Mouse (Mus musculus): ENCODE measurements around the gene Pax2. TPM values are rescaled to one million over a fixed set of nuclear protein-coding genes. Genes with fewer than 3 reads are reported as not detected.

The Pax2 gene
- total RNA-seq, 2 experiments from 2014 or later, result not detected

DNA sequence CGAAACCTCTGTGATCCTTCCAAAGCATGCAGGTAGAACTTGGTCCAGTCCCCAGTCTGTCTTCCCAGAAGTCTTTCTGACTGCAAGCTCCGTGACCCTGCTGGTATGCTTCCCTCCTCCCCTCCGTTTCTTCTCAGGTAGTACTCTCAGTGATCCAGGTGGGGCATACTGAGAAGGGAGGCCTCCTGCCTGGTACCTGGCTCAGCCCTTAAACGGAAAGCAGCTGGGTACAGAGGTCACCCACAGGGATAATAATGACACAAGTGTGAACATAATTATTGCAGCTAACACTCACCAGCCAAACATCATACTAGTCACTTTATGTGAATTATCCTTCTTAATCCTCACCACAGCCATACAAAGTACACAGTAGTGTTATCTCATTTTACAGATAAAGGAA lies 28.5 kb downstream of the Pax2 start:
- no peak for DNase-seq

GRCm38 (mm10) chr19:44788488-44788887 lies 32.6 kb downstream of the Pax2 start:
- no peak for DNase-seq

GRCm38 (mm10) chr19:44791981-44792380 lies 36.1 kb downstream of the Pax2 start:
- no peak for DNase-seq

DNA sequence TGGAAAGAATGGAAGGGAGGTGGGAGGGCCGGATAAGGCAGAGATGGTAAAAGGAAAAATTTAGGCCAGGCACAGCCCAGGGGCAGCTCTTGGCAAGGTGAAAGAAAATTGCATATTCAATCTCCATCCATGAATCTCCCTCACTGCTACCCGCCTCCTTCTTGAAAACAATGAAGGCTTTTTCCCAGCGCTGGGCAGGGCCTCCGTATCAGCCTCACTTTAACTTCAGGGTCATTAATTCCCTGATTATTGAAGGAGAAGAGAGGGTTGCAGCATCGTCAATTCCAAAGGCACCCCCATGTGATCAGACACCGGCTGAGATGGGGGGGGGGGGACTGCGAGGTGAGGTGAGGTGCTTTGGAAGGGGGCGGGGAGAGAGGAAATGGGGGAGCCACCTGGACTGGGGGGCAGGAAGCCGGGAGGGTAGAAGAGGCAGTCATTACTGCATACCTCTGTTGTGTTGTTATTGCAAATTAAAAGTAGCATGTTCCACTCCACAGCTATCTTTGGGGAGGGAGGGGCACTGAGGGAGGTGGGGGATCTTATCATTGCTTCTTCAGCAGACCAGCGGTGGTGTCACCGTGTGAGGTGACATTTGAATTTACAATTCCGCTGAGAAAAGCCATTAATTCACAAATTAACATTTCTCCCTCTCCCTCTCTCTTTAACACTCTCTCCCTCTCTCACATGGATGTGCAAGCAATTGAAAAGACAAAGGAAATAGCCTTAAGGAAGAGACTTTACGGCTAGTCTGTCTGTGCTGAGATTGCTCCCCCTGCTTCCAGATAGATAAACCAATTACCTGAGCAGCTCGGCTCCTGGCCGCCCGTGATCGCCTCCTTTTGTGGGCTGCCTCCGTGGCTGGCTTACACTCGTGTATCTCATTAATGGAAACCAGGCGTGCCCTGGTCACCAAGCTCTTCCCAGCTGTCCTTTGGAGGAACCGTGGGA lies 41.5 kb downstream of the Pax2 start:
- DNase-seq, result no peak

GRCm38 (mm10) chr19:44798731-44799130 lies 42.9 kb downstream of the Pax2 start:
- DNase-seq, result no peak

GRCm38 (mm10) chr19:44799156-44799555 lies 43.3 kb downstream of the Pax2 start:
- no peak for DNase-seq

- DNase-seq, result no peak
These were observed 44.5 kb downstream of the Pax2 start for GRCm38 (mm10) chr19:44800327-44800726.

DNA sequence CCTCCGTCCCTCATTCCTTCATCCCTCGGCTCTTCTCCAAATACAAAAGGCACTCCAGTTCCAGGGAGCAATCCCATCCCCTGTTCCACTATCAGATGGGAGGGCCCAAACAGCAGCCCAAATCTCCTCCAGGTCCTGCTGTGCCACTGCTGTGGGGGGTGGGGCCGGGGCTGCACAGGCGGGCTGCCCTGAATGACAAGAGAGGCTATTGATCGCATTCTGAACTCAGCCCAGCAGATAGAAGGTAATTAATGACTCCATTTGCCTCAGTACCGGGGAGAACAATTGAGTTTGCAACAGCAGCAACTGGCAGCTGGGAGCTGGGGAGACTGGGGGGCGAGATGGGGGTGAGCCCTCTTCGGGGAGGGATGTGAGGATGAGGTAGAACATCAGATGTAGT lies 52.9 kb downstream of the Pax2 start:
- no peak for DNase-seq

GRCm38 (mm10) chr19:44812666-44813429 lies 57.0 kb downstream of the Pax2 start:
- no peak for DNase-seq

- DNase-seq, result no peak
These were observed 59.3 kb downstream of the Pax2 start for GRCm38 (mm10) chr19:44815111-44815510.

GRCm38 (mm10) chr19:44817403-44818128 lies 61.7 kb downstream of the Pax2 start:
- no peak for DNase-seq

- DNase-seq, result no peak
These were observed 62.8 kb downstream of the Pax2 start for GRCm38 (mm10) chr19:44818676-44819075.

DNA sequence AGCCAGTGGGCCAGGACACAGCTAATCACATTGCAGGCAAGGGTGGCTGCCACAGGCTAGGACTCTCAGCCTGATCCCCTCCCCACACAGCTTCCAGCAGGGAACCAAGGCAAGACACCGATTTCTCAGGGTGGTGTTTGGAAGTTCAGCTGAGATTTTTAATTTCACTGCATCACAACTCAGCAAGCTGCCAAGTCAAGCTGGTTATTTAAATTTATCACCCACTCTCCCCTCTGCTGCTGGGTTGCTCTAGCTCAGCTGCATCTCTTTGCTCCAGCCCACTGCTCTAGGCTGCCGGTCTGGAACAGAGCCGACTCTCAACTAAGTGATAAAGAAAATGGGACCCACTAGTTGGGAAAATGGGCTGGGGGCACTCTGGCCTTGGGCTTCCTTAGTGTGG lies 65.7 kb downstream of the Pax2 start:
- DNase-seq, result no peak

GRCm38 (mm10) chr19:44822295-44822694 lies 66.5 kb downstream of the Pax2 start:
- no peak for DNase-seq

- no peak for DNase-seq
These were observed 67.8 kb downstream of the Pax2 start for GRCm38 (mm10) chr19:44823657-44824056.

DNA sequence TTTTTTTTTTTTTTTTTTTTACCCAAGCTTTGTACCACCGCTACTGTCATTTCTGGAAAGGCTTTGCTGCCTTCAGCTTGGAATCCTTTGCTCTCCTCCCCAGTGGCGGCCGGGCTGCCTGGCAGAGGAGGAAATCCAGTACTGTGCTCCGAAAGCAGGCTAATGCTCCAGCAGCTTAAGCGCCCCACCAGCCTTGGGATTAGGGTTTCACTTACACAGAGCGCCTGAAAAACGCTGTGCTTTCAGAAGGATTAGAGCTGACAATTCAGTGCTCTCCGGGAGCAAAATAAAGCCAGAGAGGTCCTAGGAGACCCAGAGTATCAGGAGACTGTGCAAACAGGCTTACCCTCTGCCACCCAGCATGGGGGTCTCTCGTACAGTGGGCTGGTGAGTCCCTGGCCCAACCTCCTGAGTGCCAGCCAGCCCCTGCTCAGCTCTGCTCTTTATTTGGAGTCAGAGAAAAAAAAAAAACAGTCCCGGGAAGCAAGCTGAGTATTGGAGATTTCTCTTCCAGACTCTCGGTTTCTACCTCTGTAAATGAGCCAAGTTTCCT lies 69.4 kb downstream of the Pax2 start:
- no peak for DNase-seq

- no peak for DNase-seq
These were observed 70.0 kb downstream of the Pax2 start for GRCm38 (mm10) chr19:44825819-44826218.

- DNase-seq, result no peak
These were observed 77.5 kb downstream of the Pax2 start for GRCm38 (mm10) chr19:44833391-44833790.

- no peak for DNase-seq
These were observed 78.6 kb downstream of the Pax2 start for GRCm38 (mm10) chr19:44834218-44835041.

DNA sequence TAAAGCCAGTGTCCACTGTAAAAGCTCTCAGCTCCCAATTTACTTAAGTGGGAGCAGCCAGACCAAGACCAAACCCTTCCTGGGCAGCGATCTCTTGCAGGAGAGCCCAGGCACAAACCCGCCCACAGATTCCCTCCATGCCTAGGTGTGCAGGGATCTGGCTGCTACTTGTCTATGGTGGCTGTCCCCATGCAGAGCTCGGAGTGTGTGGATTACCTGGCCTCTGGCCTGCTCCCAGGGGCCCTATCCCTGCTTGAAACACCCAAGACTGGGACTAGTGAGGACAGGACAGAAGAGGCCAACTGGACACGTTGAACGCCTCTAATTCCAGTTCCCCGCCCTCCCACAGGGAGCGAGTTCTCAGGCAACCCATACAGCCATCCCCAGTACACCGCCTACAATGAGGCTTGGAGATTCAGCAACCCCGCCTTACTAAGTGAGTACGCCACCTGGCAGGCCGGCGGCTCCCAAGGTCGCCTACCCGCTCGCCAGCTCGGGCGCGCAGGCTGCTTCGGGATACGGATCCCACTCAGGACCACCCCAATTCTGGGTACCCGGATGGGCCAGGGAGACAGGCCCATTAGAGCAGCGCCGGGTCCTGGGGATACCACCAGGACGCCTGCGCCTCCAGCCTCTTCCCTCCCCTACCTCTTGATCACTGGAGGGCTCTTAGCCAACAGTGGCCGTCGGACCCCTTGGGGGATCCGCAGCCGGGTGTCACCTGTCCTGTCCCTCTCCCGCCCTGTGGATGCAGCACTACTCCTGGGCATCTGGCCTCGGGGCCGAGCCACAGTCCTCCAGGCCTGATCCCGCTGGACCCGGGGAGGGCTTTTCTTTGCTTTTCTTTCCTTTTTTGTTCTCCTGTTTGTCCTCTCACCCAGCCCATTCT lies 79.4 kb downstream of the Pax2 start:
- DNase-seq, result no peak
